Mouse (Mus musculus): Measurements from ENCODE around the gene Camsap2.
A peak's percentile ranks its signal among the peaks of the same experiment; 100 is the strongest.

DNA sequence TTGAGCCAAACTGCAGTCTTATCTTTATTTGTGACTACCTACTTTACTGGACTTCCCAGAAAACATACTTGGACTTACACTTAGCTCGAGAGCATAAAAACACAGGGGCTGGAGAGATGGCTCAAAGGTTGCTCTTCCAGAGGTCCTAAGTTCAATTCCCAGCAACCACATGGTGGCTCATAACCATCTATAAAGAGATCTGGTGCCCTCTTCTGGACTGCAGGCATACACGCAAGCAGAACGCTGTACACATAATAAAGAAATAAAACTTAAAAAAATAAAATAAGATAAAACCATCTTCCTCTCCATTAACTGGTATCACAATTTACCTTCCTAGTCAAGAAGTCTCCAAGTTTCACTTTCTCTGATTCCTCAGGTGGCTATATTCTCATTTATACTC lies 5.4 kb downstream of the Camsap2 start:
- TF ChIP-seq CTCF (IDR thresholded peaks at IDR 0.05) (peak; percentile 42), EP300 (IDR thresholded peaks at IDR 0.05) (no peak)
